Mouse (Mus musculus) spleen, adult 2 months (tissue): ENCODE results near the gene Vstm4. TPM values are rescaled to one million over a fixed set of nuclear protein-coding genes. Genes with fewer than 3 reads are reported as not detected.

Source experiments
- DNase-seq, 2 experiments: peaks; one replicate each; pipeline versions ENCODE4 v3.0.0 to v3.0.0-alpha.2; 2012 to 2021; ENCODE audit warnings: low spot score in 2 of 2, low read depth in 1 of 2
- H3K27ac ChIP-seq: fragments of 200-500 bp; 2 replicates; pipeline ENCODE4 v1.5.1; 2012; ENCODE audit warnings: low read length, inconsistent platforms; ENCODE audit not compliant: insufficient read depth
- H3K27me3 ChIP-seq: fragments of 200-500 bp; 2 replicates; pipeline ENCODE4 v1.6.1; 2012; ENCODE audit warnings: mild to moderate bottlenecking, moderate library complexity, low read length, inconsistent platforms; ENCODE audit not compliant: control insufficient read depth, insufficient read depth
- H3K36me3 ChIP-seq: fragments of 200-500 bp; 2 replicates; pipeline ENCODE4 v1.6.1; 2012; ENCODE audit warnings: mild to moderate bottlenecking, low read length, inconsistent platforms; ENCODE audit not compliant: control insufficient read depth, insufficient read depth
- H3K4me1 ChIP-seq: fragments of 200-500 bp; 2 replicates; pipeline ENCODE4 v1.6.1; 2011; ENCODE audit warnings: inconsistent platforms; ENCODE audit not compliant: control insufficient read depth, insufficient read depth, insufficient read length
- H3K4me3 ChIP-seq: fragments of 200-500 bp; 2 replicates; pipeline ENCODE4 v1.5.1; 2011; ENCODE audit warnings: mild to moderate bottlenecking, inconsistent platforms; ENCODE audit not compliant: insufficient read depth, insufficient read length; ENCODE audit errors: extremely low read depth
- CTCF ChIP-seq: fragments of 200-500 bp; IDR thresholded peaks from 2 replicates; pipeline ENCODE4 v1.5.1; 2011; ENCODE audit warnings: mild to moderate bottlenecking, inconsistent platforms; ENCODE audit not compliant: insufficient read depth, insufficient read length, insufficient replicate concordance; ENCODE audit errors: extremely low read depth
- POLR2A ChIP-seq: fragments of 200-500 bp; IDR thresholded peaks from 2 replicates; pipeline ENCODE4 v1.6.1; 2011; ENCODE audit warnings: low read depth, low read length, inconsistent platforms
- WGBS: fragments of 180-500 bp; shearing (Covaris S2); methylation state at CpG from one replicate; pipeline ENCODE4 v1.1.7; 2018; 5-methylcytosine and 5-hydroxymethylcytosine counted together
- polyA plus RNA-seq: library from polyadenylated mRNA; depleted of rRNA; stranded (reverse); fragments of >200 nt; gene quantifications from 2 replicates; pipeline ENCODE4 v1.2.3, GENCODE M21; 2012

Gene Vstm4
- polyA plus RNA-seq, 1 experiment, result 4.3 TPM

DNA sequence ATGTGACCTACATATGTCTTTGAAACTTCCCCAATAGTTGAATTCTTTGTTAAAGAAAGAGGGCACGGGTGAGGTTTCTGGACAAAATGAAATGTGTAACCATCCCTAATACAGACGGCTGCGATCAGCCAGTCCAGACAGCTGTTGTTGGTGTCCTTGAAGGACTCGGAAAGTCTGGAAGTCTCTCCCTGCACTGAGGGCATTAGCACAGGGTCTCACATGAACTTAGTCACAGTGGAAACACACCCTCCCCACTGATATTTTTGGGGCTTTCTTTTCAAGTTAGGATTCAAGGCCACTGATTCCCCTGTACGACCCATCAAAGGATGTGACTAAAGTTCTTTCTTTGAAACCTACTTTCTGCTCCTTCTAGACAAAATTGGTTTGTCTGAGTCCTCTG lies 23.8 kb downstream of the Vstm4 start:
- DNase-seq, result no peak
- H3K4me3 ChIP-seq, result no peak overlapping the region
- H3K27ac ChIP-seq, result no peak overlapping the region
- H3K27me3 ChIP-seq, result no peaks in the 10 kb centered on the region
- 89% methylated on average over 5 of the region's 5 CpGs for WGBS
- no peak for TF ChIP-seq POLR2A
- no peak for TF ChIP-seq CTCF
- H3K4me1 ChIP-seq, result no peaks in the 10 kb centered on the region
- no peaks in the 10 kb centered on the region for H3K36me3 ChIP-seq

DNA sequence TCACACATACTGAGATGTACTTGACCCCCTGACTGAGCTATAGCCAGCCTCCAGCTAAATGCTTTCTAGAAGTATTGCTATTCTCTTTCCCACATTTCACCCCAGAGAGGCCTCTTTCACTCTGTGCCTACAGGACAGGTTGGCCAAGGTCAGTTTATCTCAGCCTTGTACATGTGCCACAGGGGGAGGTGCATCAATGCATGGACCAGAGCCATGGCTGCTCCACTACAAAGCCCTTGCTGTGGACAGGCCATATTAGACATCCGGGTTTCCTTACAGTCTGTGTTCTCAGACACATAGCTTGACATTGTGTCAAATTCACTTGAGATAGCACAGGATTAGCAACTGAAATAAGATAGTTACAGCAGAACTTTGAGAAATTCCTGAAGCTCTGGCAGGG lies 25.1 kb downstream of the Vstm4 start:
- no peaks in the 10 kb centered on the region for H3K27me3 ChIP-seq
- 80% methylated on average over 1 of the region's 1 CpGs for WGBS
- H3K4me1 ChIP-seq, result no peaks in the 10 kb centered on the region
- H3K36me3 ChIP-seq, result no peaks in the 10 kb centered on the region
- no peak for TF ChIP-seq POLR2A
- TF ChIP-seq CTCF, result no peak
- H3K27ac ChIP-seq, result no peak overlapping the region
- no peak overlapping the region for H3K4me3 ChIP-seq
- DNase-seq, result no peak

- no peaks in the 10 kb centered on the region for H3K4me1 ChIP-seq
- no peak for DNase-seq
- 75% methylated on average over 6 of the region's 6 CpGs for WGBS
Measured at GRCm38 (mm10) chr14:32888876-32889674, 32.5 kb downstream of the Vstm4 start.

DNA sequence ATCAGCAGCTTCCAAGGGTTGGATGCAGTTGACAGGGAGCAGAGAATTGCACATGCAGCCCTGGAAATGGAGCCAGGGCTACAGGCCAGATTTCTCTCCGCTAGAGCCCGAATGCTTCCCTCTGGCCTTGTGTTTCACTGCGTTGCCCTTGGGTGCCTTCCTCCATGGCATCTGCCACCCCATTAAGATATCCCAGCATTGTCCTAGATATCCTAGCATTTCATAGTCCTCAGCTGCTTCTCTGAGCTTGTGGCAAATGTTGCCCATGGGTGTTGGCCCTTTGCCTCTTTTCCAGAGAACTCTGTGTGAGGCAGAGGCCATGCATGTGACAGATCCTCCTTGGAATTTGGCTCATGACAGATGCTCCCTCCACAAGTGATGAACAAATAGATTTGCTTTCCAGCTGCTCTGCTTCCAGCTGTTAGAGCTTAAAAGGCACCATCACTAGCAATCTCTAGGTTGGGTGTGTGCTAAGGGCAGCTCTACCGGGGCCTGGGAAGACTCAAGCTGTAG lies 37.8 kb downstream of the Vstm4 start:
- DNase-seq, result no peak
- H3K4me3 ChIP-seq, result no peak overlapping the region
- H3K4me1 ChIP-seq, result no peaks in the 10 kb centered on the region
- no peaks in the 10 kb centered on the region for H3K27me3 ChIP-seq
- TF ChIP-seq CTCF, result no peak
- no peak for TF ChIP-seq POLR2A
- 88% methylated on average over 4 of the region's 4 CpGs for WGBS
- no peak overlapping the region for H3K27ac ChIP-seq
- H3K36me3 ChIP-seq, result no peaks in the 10 kb centered on the region

More at GRCm38 (mm10) chr14:32888876-32889674, 32.5 kb downstream of the Vstm4 start:
- no peak for TF ChIP-seq POLR2A
- no peak for TF ChIP-seq CTCF
- Histone ChIP-seq H3K27me3 (no peaks in the 10 kb centered on the region), H3K4me3 (no peak overlapping the region), H3K36me3 (no peaks in the 10 kb centered on the region), H3K27ac (no peak overlapping the region)

DNA sequence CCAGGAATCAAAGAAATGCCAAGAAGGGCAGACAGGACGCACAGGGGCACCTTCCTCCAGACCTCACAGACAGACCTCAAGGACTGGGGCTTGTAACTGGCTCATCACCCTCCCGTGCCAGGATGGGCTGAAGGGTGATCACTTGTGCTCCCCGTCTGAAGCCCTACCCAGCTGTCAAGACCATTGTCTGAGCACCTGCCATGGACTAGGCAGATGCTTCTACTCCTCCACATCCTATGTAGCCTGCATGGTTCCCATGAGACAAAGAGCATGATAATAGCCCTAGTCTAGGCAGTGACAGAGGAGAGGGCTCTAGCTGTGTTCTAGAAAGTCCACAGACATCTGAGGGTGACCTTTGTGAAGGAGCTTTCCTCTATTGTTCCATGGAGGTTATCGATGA lies 38.3 kb downstream of the Vstm4 start:
- DNase-seq, result no peak
- H3K4me1 ChIP-seq, result no peaks in the 10 kb centered on the region
- no peak overlapping the region for H3K4me3 ChIP-seq
- H3K27me3 ChIP-seq, result no peaks in the 10 kb centered on the region
- no peak for TF ChIP-seq POLR2A
- H3K36me3 ChIP-seq, result no peaks in the 10 kb centered on the region
- no peak overlapping the region for H3K27ac ChIP-seq
- 87% methylated on average over 4 of the region's 4 CpGs for WGBS

DNA sequence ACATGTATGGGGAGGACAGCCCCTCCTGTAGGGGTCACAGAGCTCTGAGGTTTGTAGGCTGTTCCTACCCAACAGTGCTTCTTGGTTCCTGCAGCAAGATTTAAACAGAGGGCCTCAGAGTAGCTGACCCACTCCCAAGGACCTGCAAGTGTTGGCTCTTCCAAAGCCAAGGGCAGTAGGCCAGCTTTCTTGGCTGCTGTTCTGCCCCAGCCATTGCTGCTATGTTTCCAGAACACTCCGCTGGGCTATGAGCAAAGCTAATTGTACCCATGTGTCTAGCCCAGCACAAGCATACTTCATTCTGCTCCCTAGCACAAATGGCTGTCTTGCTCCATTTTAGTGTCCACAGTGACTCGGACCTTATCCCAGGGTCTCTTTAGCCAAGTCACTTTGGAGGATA lies 40.3 kb downstream of the Vstm4 start:
- 95% methylated on average over 2 of the region's 2 CpGs for WGBS
- Histone ChIP-seq H3K36me3 (no peaks in the 10 kb centered on the region), H3K4me1 (no peaks in the 10 kb centered on the region), H3K4me3 (no peak overlapping the region), H3K27ac (no peak overlapping the region), H3K27me3 (no peaks in the 10 kb centered on the region)
- DNase-seq, result no peak
- no peak for TF ChIP-seq POLR2A

DNA sequence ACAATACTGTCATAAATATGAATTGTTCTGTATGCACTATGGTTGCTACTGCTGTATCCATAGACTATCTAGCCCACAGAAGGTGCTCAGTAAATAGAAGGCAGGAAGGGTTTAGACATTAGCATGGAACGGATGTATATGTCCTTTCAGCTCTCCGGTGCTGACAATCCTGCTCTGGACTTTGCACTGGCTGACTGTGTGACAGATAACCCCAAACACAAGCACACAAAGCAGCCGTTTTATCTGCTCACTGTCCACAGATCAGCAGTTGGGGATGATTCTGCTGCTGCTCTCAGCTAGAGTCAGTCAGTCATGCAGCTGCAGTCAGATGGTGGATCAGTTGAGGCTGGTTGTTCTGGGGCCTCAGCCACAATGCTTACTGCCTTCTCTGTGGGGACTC lies 46.6 kb downstream of the Vstm4 start:
- Histone ChIP-seq H3K4me1 (no peaks in the 10 kb centered on the region), H3K27me3 (no peaks in the 10 kb centered on the region), H3K4me3 (no peak overlapping the region), H3K27ac (no peak overlapping the region), H3K36me3 (no peaks in the 10 kb centered on the region)
- WGBS, result 82% methylated on average over 3 of the region's 3 CpGs
- no peak for DNase-seq
- TF ChIP-seq CTCF (no peak), POLR2A (no peak)

DNA sequence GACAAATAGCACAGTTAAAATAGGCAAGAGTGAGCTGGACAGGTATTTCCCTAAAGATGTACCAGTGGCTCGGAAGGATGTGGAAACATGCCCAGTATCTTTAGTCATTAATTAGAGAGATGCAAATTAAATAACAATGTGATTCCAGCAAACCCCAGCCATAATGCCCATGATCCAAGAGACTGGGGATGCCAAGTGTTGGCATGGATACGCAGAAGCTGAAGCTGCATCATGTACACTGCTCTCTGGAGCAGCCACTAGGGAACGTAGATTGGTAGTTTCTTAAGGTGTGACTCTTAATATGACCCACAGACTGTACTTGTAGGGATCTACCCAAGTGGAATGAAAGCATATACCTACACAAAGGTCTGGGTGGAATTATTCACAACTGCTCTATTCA lies 50.0 kb downstream of the Vstm4 start:
- 88% methylated on average over 3 of the region's 3 CpGs for WGBS
- TF ChIP-seq POLR2A (no peak), CTCF (no peak)
- no peaks in the 10 kb centered on the region for H3K27me3 ChIP-seq
- no peak overlapping the region for H3K4me3 ChIP-seq
- no peaks in the 10 kb centered on the region for H3K36me3 ChIP-seq
- DNase-seq, result no peak
- no peak overlapping the region for H3K27ac ChIP-seq
- no peaks in the 10 kb centered on the region for H3K4me1 ChIP-seq
